Mouse (Mus musculus) testis, adult 2 months (tissue): ENCODE measurements at regions not wholly inside any gene's neighbourhood (a gene's known extent, or its start where the extent isn't known, plus 50 kb on each side); places are given as distances from the start of the nearest gene placed in this dataset.

Experiments used
- H3K27ac ChIP-seq: fragments of 200-500 bp; 2 replicates; pipeline ENCODE4 v1.5.1; 2012; ENCODE audit warnings: low read depth, low read length; ENCODE audit not compliant: control insufficient read depth, insufficient read depth
- H3K27me3 ChIP-seq: fragments of 200-500 bp; 2 replicates; pipeline ENCODE4 v1.6.1; 2012; ENCODE audit warnings: mild to moderate bottlenecking, low read length, moderate library complexity; ENCODE audit not compliant: control insufficient read depth, insufficient read depth
- H3K36me3 ChIP-seq: fragments of 200-500 bp; 2 replicates; pipeline ENCODE4 v1.6.1; 2012; ENCODE audit warnings: mild to moderate bottlenecking, low read length; ENCODE audit not compliant: control insufficient read depth, insufficient read depth
- H3K4me1 ChIP-seq: fragments of 200-500 bp; 2 replicates; pipeline ENCODE4 v1.6.1; 2012; ENCODE audit warnings: low read length; ENCODE audit not compliant: control insufficient read depth, insufficient read depth
- H3K4me3 ChIP-seq: fragments of 200-500 bp; 2 replicates; pipeline ENCODE4 v1.5.1; 2012; ENCODE audit warnings: low read depth, mild to moderate bottlenecking, low read length, moderate library complexity, mixed read lengths; ENCODE audit not compliant: control insufficient read depth
- CTCF ChIP-seq: fragments of 200-500 bp; IDR thresholded peaks from 2 replicates; pipeline ENCODE4 v1.5.1; 2012; ENCODE audit warnings: low read depth, mild to moderate bottlenecking, inconsistent platforms, low read length, moderate library complexity; ENCODE audit not compliant: control insufficient read depth, insufficient read depth, insufficient replicate concordance
- POLR2A ChIP-seq: fragments of 200-500 bp; IDR thresholded peaks from 2 replicates; pipeline ENCODE4 v1.6.1; 2012; ENCODE audit warnings: low read depth, mild to moderate bottlenecking, inconsistent platforms, low read length, moderate library complexity; ENCODE audit not compliant: control insufficient read depth

GRCm38 (mm10) chr14:118385529-118385932 lies 118.8 kb downstream of the Gm9376 start:
- H3K4me1 ChIP-seq: peaks cover 2% of the 10 kb centered on the region; the same call in 1 of the 2 replicates
- no peaks in the 10 kb centered on the region for H3K27me3 ChIP-seq
- TF ChIP-seq POLR2A: no peak
- no peak for TF ChIP-seq CTCF
- H3K27ac ChIP-seq: no peak overlapping the region
- H3K36me3 ChIP-seq: no peaks in the 10 kb centered on the region
- H3K4me3 ChIP-seq: no peak overlapping the region

GRCm38 (mm10) chr14:118388061-118388460 lies 121.3 kb downstream of the Gm9376 start:
- Histone ChIP-seq H3K4me3 (no peak overlapping the region), H3K36me3 (no peaks in the 10 kb centered on the region)

GRCm38 (mm10) chr14:118390790-118391189 lies 124.0 kb downstream of the Gm9376 start:
- no peak for TF ChIP-seq CTCF
- no peak for TF ChIP-seq POLR2A
- no peak overlapping the region for H3K4me3 ChIP-seq
- no peaks in the 10 kb centered on the region for H3K27me3 ChIP-seq
- H3K4me1 ChIP-seq: peaks cover 2% of the 10 kb centered on the region; the same call in 1 of the 2 replicates
- H3K36me3 ChIP-seq: no peaks in the 10 kb centered on the region
- no peak overlapping the region for H3K27ac ChIP-seq

More at GRCm38 (mm10) chr14:118388061-118388460, 121.3 kb downstream of the Gm9376 start:
- no peaks in the 10 kb centered on the region for H3K27me3 ChIP-seq
- no peak overlapping the region for H3K27ac ChIP-seq
- TF ChIP-seq CTCF: no peak
- TF ChIP-seq POLR2A: no peak
- H3K4me1 ChIP-seq: peaks cover 2% of the 10 kb centered on the region; the same call in 1 of the 2 replicates

- Histone ChIP-seq H3K27ac (no peak overlapping the region), H3K36me3 (no peaks in the 10 kb centered on the region), H3K4me3 (no peak overlapping the region), H3K27me3 (no peaks in the 10 kb centered on the region), H3K4me1 (no peaks in the 10 kb centered on the region)
- TF ChIP-seq CTCF (no peak), POLR2A (no peak)
Observed at GRCm38 (mm10) chr14:118391561-118391960, 124.8 kb downstream of the Gm9376 start.

GRCm38 (mm10) chr14:118393676-118394075 lies 126.9 kb downstream of the Gm9376 start:
- Histone ChIP-seq H3K27me3 (no peaks in the 10 kb centered on the region), H3K4me3 (no peak overlapping the region), H3K36me3 (no peaks in the 10 kb centered on the region), H3K4me1 (no peaks in the 10 kb centered on the region), H3K27ac (no peak overlapping the region)
- TF ChIP-seq POLR2A (no peak), CTCF (no peak)

- no peaks in the 10 kb centered on the region for H3K27me3 ChIP-seq
- H3K4me3 ChIP-seq: no peak overlapping the region
- no peaks in the 10 kb centered on the region for H3K36me3 ChIP-seq
- no peak overlapping the region for H3K27ac ChIP-seq
- H3K4me1 ChIP-seq: no peaks in the 10 kb centered on the region
- TF ChIP-seq CTCF (no peak), POLR2A (no peak)
Observed at GRCm38 (mm10) chr14:118414275-118414674, 147.5 kb downstream of the Gm9376 start.

- no peak for TF ChIP-seq POLR2A
- TF ChIP-seq CTCF: no peak
- no peaks in the 10 kb centered on the region for H3K36me3 ChIP-seq
- H3K4me3 ChIP-seq: no peak overlapping the region
- H3K4me1 ChIP-seq: peaks cover under 1% of the 10 kb centered on the region; the same call in 1 of the 2 replicates
- no peak overlapping the region for H3K27ac ChIP-seq
- H3K27me3 ChIP-seq: no peaks in the 10 kb centered on the region
Observed at GRCm38 (mm10) chr14:118416163-118416562, 149.4 kb downstream of the Gm9376 start.

GRCm38 (mm10) chr14:118419442-118420193 lies 152.9 kb downstream of the Gm9376 start:
- H3K4me3 ChIP-seq: no peak overlapping the region
- H3K36me3 ChIP-seq: no peaks in the 10 kb centered on the region
- no peaks in the 10 kb centered on the region for H3K27me3 ChIP-seq
- TF ChIP-seq POLR2A: no peak
- no peak for TF ChIP-seq CTCF
- no peak overlapping the region for H3K27ac ChIP-seq
- peaks cover 5% of the 10 kb centered on the region for H3K4me1 ChIP-seq
